Mouse (Mus musculus): ENCODE results near the gene Klhl10.

Gene Klhl10

DNA sequence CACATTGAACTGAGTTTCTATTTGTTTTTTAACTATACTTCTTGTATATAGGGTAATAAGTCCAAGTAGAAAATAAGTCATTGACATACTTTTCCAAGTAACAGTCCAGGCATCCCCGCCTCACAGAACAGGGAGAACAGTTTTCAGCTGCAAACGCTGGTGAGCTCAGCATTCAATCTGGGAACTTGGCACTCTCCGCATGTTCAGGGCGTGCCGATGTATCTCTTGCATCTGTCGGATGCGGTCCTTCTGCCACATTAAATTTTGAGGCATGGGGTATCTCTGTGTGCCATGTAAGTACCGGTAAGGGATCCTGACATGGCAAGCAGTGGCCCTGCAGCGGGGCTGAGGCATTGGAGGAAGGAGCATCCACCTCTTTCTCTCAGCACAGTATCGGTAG is 21.0 kb downstream of the Klhl10 start:
- DNase-seq (ENCODE audit: low spot score), result no peak

DNA sequence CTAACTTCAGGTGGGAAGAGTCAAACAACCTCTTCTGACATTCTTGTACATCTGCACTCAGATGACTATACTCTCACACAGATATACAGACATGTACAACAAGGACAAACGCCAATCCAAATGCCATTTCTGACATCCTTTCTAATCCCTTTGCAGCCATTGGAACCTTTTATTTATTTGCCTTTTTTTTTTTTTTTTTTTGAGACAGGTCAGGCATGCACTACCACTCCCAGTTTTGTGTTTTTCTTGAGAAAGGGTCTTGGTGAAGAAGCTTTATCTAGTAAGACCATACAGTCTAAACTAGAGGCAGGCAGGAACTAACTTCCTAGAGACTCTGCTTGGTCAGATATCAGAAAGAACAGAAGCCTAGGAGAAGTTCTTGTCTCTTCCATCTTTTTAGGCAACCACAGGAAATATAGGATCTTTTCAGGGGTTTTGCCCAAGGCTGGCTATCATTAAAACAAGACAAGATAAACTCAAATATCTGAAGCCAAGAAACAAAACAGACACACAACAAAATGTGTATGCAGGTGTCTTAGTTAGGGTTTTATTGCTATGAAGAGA is 23.6 kb downstream of the Klhl10 start:
- DNase-seq (ENCODE audit: low spot score), result no peak

DNA sequence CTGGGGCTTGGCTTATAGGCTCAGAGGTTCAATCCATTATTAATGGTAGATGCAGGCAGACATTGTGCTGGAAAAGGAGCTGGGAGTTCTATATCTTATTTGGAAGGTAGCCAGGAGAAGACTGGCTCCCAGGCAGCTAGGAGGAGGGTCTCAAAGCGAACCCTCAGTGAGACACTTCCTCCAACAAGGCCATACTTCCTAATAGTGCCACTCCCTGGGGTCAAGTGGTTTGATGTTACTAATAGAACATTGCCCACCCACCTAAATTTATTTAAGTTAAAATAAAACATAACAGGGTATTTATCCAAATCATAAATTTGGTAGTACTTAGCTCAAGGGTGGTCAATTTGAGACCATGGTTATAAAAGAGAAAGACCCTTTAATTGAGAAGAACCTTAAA is 24.1 kb downstream of the Klhl10 start:
- no peak for DNase-seq (ENCODE audit: low spot score)

DNA sequence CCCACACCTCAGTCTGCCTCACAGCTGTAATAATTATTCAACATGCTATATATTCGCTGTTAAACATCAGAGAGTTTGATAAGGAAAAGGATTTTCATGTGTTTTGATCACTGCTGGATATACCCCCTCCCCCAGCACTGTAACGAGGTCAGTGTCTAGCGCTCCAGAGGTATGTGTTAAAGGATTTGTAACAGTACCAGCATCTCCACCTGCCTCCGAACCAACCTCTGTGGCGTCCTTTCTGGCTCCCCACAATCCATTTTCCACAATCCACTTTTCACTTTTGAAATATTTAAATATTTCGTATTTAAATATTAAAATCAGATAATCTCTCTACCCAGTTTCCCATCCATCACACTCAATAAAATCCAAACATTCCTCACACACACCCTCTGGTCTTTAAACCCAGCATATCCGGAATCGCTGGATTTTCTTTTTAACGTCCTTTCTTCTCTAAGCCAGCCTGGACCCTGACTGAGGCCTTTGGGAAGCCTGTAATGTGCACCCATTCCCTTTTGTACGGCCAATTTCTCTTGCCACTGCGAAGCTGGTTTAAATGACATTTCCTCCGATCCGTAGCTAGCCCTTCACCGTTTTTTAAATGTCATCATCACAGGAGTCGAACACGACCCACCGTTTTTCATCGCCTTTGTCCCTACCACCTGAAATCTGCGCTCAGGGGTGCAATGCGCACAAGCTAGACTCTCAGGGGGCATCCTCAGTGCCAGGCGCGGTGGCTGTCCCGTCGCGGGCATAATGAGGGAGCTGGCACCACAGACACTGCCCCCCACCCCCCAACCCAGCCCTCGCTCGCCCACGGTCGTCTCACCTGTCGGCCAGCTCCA is 29.9 kb downstream of the Klhl10 start:
- peak; percentile 29 for DNase-seq (ENCODE audit: low spot score)

DNA sequence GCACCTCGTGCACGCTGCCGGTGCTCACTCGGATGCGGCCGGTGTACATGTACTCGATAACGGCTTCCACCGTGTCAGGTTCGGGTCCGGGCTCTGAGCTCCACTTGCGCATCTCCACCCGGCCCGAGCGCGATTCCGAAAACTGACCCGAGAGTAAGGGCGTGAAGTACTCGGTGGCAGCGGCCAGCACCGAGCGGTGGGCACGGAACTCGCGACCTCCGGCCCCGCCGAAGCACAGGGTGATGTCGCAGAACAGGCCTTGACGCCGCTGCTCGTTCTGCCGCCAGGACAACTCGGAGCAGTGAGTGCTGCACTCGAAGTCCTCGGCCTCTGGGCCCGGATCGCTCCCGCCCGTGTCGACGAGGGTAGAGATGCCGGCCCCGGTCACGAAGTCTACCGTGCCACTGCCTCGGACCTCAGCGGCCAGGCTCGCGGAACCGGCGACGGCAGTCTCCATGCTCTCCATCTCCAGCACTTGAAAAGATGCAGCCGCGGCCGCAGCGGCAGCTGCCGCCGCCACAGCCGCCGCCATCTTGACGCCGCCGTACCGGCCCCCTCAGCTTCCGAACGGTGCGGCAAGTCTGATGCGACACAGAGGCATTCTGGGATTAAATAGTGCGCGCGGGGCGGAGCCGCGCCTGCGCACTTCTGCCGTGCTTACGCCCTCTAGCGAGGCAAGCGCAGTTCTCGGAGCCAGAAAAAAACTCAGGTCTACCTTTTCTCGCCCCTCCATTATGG is 30.6 kb downstream of the Klhl10 start, which contains the start of gene Klhl11:
Gene Klhl11 (minus strand): TSS at position 545 of the 738 bp plus-strand sequence.
- peak; percentile 95 for DNase-seq (ENCODE audit: low spot score)

DNA sequence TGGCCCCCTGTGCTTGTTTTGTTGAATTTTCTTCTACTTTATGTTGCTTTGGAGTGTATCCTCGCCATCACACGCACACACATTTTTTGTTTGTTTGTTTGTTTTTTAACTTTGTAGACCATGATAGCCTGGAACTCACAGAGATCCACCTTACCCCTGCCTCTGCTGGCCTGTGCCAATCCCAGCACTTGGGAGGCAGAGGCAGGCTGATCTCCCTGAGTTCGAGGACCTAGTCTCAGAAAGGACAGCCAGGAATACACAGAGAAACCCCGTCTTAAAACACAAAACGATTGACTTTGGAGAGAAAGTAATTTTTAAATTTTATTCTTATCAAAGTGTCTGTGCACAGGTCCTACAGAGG is 31.2 kb downstream of the Klhl10 start:
- DNase-seq (ENCODE audit: low spot score), result no peak

DNA sequence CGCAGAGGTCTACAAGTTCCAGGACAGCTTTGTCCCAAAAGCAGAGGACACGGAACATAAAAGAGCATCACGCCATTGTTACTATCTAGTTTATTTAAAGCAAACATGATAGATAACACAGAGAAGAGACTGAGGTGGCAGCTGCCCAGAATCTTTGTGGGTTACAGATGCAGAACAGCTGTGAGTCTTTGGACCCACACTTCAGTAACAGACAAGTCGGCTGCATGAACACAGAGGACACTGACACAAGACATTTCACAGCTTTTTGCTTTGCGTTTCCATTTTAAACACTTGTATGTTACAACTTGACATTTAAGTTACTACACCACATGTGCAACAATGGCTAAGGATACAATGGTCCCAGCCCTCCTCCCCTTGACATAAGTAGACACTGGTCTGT is 34.6 kb downstream of the Klhl10 start:
- DNase-seq (ENCODE audit: low spot score), result no peak

DNA sequence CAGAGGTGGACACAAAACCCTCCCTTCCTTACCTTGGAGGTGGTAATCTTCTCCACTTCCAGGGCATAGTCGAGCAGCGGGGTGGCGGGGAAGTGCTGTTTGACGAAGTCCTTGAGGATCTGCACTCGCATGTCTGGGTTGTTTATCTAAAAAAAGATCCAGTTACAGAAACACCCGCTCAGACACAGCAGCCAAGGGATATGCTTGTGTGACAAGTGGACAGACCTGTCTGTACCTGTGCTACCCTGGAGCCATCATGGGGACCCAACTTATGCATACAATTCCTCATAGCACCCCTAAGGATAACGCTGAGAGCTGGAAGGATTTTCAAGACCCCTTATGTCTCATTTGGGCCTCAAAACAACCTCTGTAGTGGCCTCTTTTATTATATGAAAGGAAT is 37.4 kb downstream of the Klhl10 start:
- no peak for DNase-seq (ENCODE audit: low spot score)

DNA sequence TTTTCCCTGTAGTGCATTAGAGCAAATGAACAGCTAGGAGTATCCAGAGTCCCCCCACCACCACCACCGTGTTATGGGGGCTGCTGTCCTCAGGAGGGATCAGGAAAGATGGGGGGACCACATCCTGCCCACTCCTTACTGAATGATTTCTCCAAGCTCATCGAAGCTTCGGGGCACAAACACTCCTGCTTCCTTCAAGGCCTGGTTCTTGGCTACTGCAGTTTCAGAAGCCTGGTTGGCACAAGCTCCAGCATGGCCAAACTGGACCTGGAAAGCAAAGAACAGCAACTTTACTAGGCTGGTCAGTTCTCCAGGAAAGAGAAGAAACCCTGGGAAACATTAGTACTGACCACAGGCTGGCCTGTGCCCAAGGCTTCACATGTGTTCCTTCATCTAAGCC is 42.7 kb downstream of the Klhl10 start:
- DNase-seq (ENCODE audit: low spot score), result no peak

DNA sequence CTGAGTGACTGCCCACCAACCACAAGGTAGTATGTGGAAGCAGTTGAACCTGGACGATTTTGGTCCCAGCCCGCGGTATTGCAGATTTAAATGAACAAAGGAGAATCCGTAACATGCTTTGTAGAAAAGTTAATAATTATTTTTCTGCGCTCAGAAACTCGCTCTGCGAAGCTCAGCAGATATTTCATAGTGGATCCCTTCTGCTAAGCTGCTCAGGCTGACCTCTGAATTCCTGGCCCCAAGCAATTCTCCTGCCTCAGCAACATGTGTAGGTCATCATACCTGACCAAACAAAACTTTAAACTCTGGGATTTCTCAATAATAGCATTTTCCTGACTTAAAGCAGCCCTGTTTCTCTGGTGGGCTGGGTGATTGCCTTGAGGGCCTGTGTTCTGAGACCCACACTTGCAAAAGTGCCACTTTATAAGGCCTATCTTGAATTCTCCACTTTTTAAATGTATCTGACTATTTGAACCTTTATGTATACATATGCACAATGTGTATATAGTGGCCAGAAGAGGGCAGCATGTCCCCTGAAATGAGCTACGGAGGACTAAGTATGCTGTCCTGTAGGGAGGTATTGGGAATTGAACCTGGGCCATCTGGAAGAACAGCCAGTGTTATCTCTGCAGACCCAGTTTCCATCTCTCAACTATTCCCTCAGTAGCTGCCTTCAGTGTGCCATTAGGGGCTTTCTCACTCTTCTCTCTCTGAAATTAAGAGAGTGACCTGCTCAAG is 44.3 kb downstream of the Klhl10 start:
- peak; percentile 62 for DNase-seq (ENCODE audit: low spot score)

DNA sequence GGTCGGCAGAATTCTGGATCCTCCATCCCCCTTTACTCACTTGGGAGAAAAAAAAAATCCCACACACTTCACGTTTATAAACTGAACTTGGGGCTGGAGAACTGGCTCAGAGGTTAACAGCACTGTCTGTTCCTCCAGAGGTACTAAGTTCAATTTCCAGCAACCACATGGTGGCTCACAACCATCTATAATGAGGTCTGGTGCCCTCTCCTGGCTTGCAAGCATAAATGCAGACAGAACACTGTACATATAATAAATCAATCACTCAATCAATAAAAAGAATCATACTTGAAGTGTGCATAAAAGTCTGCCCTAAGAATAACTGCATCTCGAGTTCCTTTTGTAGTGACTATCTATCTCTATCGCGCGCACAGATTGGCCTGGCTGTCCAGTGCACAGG is 49.2 kb downstream of the Klhl10 start:
- no peak for DNase-seq (ENCODE audit: low spot score)

DNA sequence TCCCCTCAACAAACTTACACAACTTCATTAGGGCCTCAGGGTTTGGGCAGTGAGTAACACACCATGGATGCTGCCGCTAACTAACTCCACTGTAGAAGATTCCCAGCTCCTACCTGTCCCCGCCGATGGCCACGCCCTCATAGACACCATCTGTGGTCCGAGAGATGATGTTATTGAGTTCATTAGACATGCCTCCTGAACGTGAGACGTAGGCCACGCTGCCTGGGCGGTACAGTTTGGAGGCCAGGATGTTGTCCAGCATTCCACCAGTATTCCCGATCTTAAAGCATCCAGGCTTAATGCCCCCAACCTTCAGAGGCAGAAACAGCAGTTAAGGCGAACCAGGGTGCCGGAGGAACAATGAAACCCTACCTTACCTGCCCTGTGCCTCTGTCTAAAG is 52.1 kb downstream of the Klhl10 start:
- no peak for DNase-seq (ENCODE audit: low spot score)

DNA sequence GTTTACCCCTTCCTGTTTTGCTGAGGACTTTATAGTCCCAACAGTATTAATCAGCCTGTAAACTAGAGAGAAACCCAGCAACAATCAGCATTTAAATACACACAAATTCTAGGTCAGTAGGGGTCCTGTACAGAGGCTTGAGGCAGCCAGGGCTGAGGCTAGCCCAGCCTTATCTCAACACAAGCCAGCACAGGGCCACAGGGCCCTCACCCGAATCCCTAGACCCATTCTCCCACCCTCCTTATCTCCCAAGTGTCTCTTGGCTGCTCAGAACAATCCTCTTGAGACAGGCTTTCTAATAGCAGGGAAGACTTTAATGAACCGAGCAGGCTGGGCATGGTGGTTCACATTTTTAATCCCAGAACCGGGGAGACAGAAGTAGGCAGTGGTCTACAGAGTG is 58.5 kb downstream of the Klhl10 start:
- DNase-seq (ENCODE audit: low spot score), result no peak

DNA sequence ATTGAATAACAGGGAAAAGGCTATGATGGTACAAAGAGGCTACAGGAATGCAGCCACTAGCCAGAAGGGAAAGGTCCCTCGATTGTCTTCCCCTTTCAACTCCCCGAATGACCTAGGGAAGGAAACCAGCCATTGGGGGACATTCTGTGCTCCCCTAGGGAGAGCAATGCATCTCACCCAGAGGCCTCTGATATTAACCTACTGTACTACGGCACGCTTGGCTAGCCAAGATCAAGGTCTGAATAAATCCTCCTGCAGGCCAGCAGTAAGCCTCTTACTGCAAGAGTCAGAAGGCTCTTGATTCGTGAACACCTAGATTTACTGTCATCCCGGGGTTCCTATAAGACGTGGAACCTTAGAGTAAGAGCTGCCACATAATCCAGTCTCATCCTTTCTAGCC is 58.9 kb downstream of the Klhl10 start:
- DNase-seq (ENCODE audit: low spot score), result no peak

DNA sequence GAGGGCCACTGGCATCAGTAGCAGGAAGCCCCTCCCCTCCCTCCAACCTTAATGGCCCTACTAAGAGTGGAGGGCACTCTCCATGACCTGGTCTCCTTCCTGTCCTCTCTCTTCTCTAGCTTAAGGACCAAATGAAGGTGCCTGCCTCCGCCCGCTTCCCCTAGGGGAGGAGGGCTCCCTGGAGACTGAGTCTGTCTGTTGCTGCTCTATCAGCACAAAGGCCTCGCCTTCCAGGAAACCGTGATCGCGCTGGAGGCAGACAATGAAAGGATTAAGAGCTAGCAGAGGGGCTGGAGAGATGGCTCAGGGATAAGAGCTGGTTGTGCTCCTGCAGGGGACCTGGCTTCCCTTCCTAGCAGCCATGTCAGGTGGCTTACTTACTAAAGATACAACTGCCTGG is 59.6 kb downstream of the Klhl10 start:
- no peak for DNase-seq (ENCODE audit: low spot score)

DNA sequence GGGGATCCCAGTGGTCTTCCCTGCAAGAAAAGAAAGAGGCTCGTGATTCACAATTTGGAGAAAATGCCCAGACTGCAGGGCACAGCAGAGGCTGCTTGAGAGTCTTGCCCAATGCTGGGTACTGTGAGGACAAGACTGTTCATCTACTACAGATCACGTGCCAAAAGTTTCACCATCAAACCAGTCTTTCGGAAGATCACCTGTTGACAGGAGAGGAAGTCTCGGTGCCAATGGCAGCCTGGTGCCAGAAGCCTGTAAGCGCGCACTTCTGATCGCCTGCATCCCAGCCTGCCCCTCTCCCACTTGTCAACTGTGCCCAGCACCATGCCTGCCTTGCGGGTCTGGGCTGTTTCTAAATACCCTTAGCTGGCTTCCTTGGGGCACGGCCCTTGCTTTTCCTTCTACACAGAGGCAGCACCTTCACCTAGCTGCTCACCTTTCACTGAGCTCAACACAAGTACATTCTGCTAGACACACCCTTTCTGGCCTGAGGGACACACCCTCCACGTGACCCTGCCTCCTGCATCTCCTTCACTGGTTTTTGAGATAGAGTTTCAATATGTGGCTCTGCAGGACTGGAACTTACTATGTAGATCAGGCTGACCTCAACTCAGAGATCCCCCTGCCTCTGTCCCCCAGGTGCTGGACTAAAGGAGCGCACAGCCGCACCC is 63.4 kb downstream of the Klhl10 start:
- DNase-seq (ENCODE audit: low spot score), result no peak

DNA sequence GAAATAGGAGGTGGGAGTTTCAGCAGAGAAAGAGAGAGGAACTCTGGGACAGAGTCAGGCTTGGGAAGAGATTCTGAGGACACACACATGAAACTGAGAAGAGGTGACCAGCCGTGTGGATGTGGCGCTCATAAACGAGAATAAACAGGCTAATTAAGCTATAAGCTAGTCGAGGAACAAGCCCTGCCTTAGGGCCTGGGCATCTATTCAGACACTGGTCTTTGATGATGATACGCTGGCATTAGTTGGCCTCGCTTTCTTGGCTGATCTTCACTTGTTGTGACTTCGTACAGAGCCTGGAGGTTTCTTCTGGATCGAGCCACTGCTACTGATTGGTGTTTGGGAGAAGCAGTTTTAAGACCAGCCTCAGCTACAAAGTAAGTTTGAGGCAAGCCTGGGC is 64.3 kb downstream of the Klhl10 start:
- DNase-seq (ENCODE audit: low spot score), result no peak
